Mouse (Mus musculus) thymus, adult 2 months (tissue): ENCODE measurements at regions not wholly inside any gene's neighbourhood (a gene's known extent, or its start where the extent isn't known, plus 50 kb on each side); places are given as distances from the start of the nearest gene placed in this dataset.

Experiments used
- CTCF ChIP-seq: fragments of 200-500 bp; IDR thresholded peaks from 2 replicates; pipeline ENCODE4 v1.5.1; 2012; ENCODE audit warnings: mild to moderate bottlenecking, control low read depth, low read length, moderate library complexity, borderline replicate concordance; ENCODE audit not compliant: control insufficient read depth, poor library complexity, insufficient read depth; ENCODE audit errors: extremely low read depth
- POLR2A ChIP-seq: fragments of 200-500 bp; IDR thresholded peaks from 2 replicates; pipeline ENCODE4 v1.6.1; 2012; ENCODE audit warnings: mild to moderate bottlenecking, low read length, control low read depth, moderate library complexity; ENCODE audit not compliant: control insufficient read depth, poor library complexity, insufficient read depth; ENCODE audit errors: extremely low read depth

DNA sequence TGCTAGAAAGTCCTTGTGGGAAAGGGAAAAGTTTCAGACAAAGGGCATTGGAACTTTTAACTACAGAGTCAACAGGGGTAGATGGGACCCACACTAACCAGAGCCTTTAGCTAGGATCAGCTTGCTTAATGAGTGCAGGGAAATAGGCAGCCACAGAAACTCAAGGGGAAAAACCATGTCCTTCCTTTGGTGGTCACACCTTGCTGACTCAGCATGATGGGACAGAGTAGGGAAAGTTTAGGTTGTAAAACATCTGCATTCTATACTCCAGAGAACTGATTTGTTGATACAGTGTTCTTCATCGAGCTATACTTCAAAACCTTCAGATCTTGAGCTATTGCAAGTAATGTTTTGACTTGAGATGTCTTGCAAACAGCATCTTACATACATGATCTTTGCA, 365.9 kb upstream of the Mmadhc start:
- TF ChIP-seq CTCF, result no peak
- TF ChIP-seq POLR2A, result no peak
